Mouse (Mus musculus) ES-Bruce4 (cell line): ENCODE measurements around the gene Mest.

Experiments
- CTCF ChIP-seq: IDR thresholded peaks from one replicate; pipeline ENCODE4 v1.8.1; 2011; ENCODE audit warnings: low read depth, low read length
- POLR2A ChIP-seq: IDR thresholded peaks from one replicate; pipeline ENCODE4 v1.8.1; 2011; ENCODE audit warnings: low read length; ENCODE audit not compliant: insufficient read depth

GRCm38 (mm10) chr6:30692826-30693225 is 30.5 kb upstream of the Mest start:
- TF ChIP-seq POLR2A (no peak), CTCF (no peak)
